Mouse (Mus musculus): ENCODE measurements around the gene Cept1. TPM values are rescaled to one million over a fixed set of nuclear protein-coding genes. Genes with fewer than 3 reads are reported as not detected.

The Cept1 gene
- polyA plus RNA-seq, 2 experiments: 42.9 to 68.5 TPM

- Histone ChIP-seq H3K27ac (replicated peaks; ENCODE audit: low read depth, low read length) (no peak overlapping the region), H3K4me3 (replicated peaks; ENCODE audit: low read length) (no peak overlapping the region), H3K4me2 (replicated peaks; ENCODE audit: low read depth, low read length, severe bottlenecking) (no peak overlapping the region), H3K9ac (ENCODE audit: low read depth, low read length, severe bottlenecking) (no peak overlapping the region), H3K27me3 (ENCODE audit: control insufficient read depth, insufficient read depth, low read length) (no peaks in the 10 kb centered on the region), H3K9me3 (ENCODE audit: control insufficient read depth, low read length) (no peaks in the 10 kb centered on the region), H3K36me3 (ENCODE audit: control insufficient read depth, insufficient read depth, low read length) (0 out of 2 replicates have a peak, but pooled peaks cover 4% of the 10 kb centered on the region), H3K4me1 (ENCODE audit: control insufficient read depth, insufficient read depth, low read length) (no peaks in the 10 kb centered on the region)
- TF ChIP-seq POLR2A (IDR thresholded peaks at IDR 0.05; ENCODE audit: borderline replicate concordance, extremely low read depth, insufficient read depth, insufficient read length): no peak
- ATAC-seq (ENCODE audit: low FRiP score, low read depth) (no peak), DNase-seq (ENCODE audit: low spot score) (peak; percentile 39)
- WGBS: 46% methylated on average over 4 of the region's 4 CpGs
These were observed 51.4 kb downstream of the Cept1 start for GRCm38 (mm10) chr3:106496045-106496721.

DNA sequence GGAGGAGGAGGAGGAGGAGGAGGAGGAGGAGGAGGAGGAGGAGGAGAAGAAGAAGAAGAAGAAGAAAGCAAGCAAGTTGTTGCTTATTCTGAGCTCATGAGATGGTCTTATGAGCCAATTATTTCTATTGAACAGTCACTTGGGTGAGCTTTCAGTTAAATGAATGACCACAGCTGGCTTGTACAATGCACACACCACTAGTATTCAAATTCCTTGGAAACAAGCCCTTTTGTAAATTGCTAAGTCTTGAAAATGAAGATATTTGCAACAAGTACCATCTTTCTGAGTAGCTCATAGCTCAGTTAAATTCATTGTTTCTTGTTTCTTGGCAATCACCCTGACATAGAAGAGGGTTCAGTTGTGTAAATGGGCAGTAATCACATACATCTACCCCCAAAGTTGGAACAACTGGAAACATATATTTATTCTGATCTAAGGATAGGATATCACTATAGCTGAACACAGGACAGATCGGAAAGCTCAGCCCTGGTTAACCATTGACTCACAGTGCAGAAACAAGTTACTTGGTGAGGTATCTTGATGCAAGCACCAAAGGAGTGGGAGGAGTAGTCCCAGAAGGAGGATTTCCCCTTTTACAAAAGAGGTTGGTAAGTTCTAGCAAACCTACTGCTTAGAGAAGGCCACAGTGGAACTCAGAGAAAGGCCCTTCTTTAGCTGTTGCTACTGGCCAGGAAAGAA is 52.1 kb downstream of the Cept1 start:
- ATAC-seq (ENCODE audit: low FRiP score, low read depth): no peak
- no peak for DNase-seq (ENCODE audit: low spot score)
- H3K36me3 ChIP-seq (ENCODE audit: control insufficient read depth, insufficient read depth, low read length): 0 out of 2 replicates have a peak, but pooled peaks cover 4% of the 10 kb centered on the region
- TF ChIP-seq POLR2A (IDR thresholded peaks at IDR 0.05; ENCODE audit: borderline replicate concordance, extremely low read depth, insufficient read depth, insufficient read length): no peak
- H3K9ac ChIP-seq (ENCODE audit: low read depth, low read length, severe bottlenecking): no peak overlapping the region
- WGBS: 90% methylated on average over 1 of the region's 1 CpGs
- H3K27ac ChIP-seq (replicated peaks; ENCODE audit: low read depth, low read length): no peak overlapping the region
- H3K4me3 ChIP-seq (replicated peaks; ENCODE audit: low read length): no peak overlapping the region
- no peaks in the 10 kb centered on the region for H3K9me3 ChIP-seq (ENCODE audit: control insufficient read depth, low read length)
- no peak overlapping the region for H3K4me2 ChIP-seq (replicated peaks; ENCODE audit: low read depth, low read length, severe bottlenecking)
- H3K4me1 ChIP-seq (ENCODE audit: control insufficient read depth, insufficient read depth, low read length): no peaks in the 10 kb centered on the region
- H3K27me3 ChIP-seq (ENCODE audit: control insufficient read depth, insufficient read depth, low read length): no peaks in the 10 kb centered on the region

- H3K27me3 ChIP-seq (ENCODE audit: control insufficient read depth, insufficient read depth, low read length): no peaks in the 10 kb centered on the region
- DNase-seq (ENCODE audit: low spot score): no peak
- H3K27ac ChIP-seq (replicated peaks; ENCODE audit: low read depth, low read length): no peak overlapping the region
- 41% methylated on average over 1 of the region's 1 CpGs for WGBS
- H3K9me3 ChIP-seq (ENCODE audit: control insufficient read depth, low read length): no peaks in the 10 kb centered on the region
- H3K36me3 ChIP-seq (ENCODE audit: control insufficient read depth, insufficient read depth, low read length): no peaks in the 10 kb centered on the region
- no peak overlapping the region for H3K4me3 ChIP-seq (replicated peaks; ENCODE audit: low read length)
- no peak overlapping the region for H3K9ac ChIP-seq (ENCODE audit: low read depth, low read length, severe bottlenecking)
- TF ChIP-seq POLR2A (IDR thresholded peaks at IDR 0.05; ENCODE audit: borderline replicate concordance, extremely low read depth, insufficient read depth, insufficient read length): no peak
- no peaks in the 10 kb centered on the region for H3K4me1 ChIP-seq (ENCODE audit: control insufficient read depth, insufficient read depth, low read length)
- ATAC-seq (ENCODE audit: low FRiP score, low read depth): no peak
- no peak overlapping the region for H3K4me2 ChIP-seq (replicated peaks; ENCODE audit: low read depth, low read length, severe bottlenecking)
These were observed 53.1 kb downstream of the Cept1 start for GRCm38 (mm10) chr3:106494417-106494950.

DNA sequence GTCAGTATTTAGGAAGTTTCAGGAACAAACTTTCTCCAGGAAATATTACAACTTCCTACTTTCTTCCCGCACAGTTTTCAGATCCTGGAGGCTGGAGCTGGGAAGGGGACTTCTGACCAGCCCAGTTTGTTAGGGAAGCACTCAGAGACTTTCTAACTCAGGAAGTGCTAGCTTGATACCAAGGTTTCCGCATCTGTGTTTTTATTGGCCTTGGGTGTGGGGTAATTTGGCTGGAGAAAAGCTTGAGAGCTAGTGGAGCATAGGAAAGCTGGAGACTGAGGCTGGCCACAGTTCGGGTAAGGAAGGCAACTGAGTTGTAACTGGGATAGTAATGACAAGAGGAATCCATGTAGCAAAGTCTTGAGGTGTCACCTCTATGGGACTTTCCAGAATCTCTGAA is 53.7 kb downstream of the Cept1 start:
- ATAC-seq (ENCODE audit: low FRiP score, low read depth): no peak
- no peak overlapping the region for H3K4me2 ChIP-seq (replicated peaks; ENCODE audit: low read depth, low read length, severe bottlenecking)

GRCm38 (mm10) chr3:106493202-106493601 is 54.4 kb downstream of the Cept1 start:
- WGBS: 86% methylated on average over 8 of the region's 8 CpGs
- Histone ChIP-seq H3K27ac (replicated peaks; ENCODE audit: low read depth, low read length) (no peak overlapping the region), H3K4me2 (replicated peaks; ENCODE audit: low read depth, low read length, severe bottlenecking) (no peak overlapping the region), H3K27me3 (ENCODE audit: control insufficient read depth, insufficient read depth, low read length) (no peaks in the 10 kb centered on the region), H3K4me1 (ENCODE audit: control insufficient read depth, insufficient read depth, low read length) (no peaks in the 10 kb centered on the region), H3K9me3 (ENCODE audit: control insufficient read depth, low read length) (no peaks in the 10 kb centered on the region), H3K9ac (ENCODE audit: low read depth, low read length, severe bottlenecking) (no peak overlapping the region), H3K36me3 (ENCODE audit: control insufficient read depth, insufficient read depth, low read length) (no peaks in the 10 kb centered on the region), H3K4me3 (replicated peaks; ENCODE audit: low read length) (no peak overlapping the region)
- TF ChIP-seq POLR2A (IDR thresholded peaks at IDR 0.05; ENCODE audit: borderline replicate concordance, extremely low read depth, insufficient read depth, insufficient read length): no peak
- ATAC-seq (ENCODE audit: low FRiP score, low read depth) (no peak), DNase-seq (ENCODE audit: low spot score) (no peak)

More for the DNA sequence above, 53.7 kb downstream of the Cept1 start:
- DNase-seq (ENCODE audit: low spot score): no peak
- WGBS: 57% methylated on average over 3 of the region's 3 CpGs
- no peaks in the 10 kb centered on the region for H3K27me3 ChIP-seq (ENCODE audit: control insufficient read depth, insufficient read depth, low read length)
- H3K4me3 ChIP-seq (replicated peaks; ENCODE audit: low read length): no peak overlapping the region
- H3K4me1 ChIP-seq (ENCODE audit: control insufficient read depth, insufficient read depth, low read length): no peaks in the 10 kb centered on the region
- H3K27ac ChIP-seq (replicated peaks; ENCODE audit: low read depth, low read length): no peak overlapping the region
- no peak for TF ChIP-seq POLR2A (IDR thresholded peaks at IDR 0.05; ENCODE audit: borderline replicate concordance, extremely low read depth, insufficient read depth, insufficient read length)
- H3K9ac ChIP-seq (ENCODE audit: low read depth, low read length, severe bottlenecking): no peak overlapping the region
- no peaks in the 10 kb centered on the region for H3K9me3 ChIP-seq (ENCODE audit: control insufficient read depth, low read length)
- no peaks in the 10 kb centered on the region for H3K36me3 ChIP-seq (ENCODE audit: control insufficient read depth, insufficient read depth, low read length)
